Mouse (Mus musculus) c-Kit-negative CD71-positive TER-119-positive erythroid progenitor cells, embryonic 14.5 days (primary cell): ENCODE data around the gene Tat.

Source experiments
- DNase-seq: peaks from one replicate; pipeline ENCODE4 v3.0.0-alpha.2; 2013; ENCODE audit warnings: low read depth, low spot score

Tat gene

DNA sequence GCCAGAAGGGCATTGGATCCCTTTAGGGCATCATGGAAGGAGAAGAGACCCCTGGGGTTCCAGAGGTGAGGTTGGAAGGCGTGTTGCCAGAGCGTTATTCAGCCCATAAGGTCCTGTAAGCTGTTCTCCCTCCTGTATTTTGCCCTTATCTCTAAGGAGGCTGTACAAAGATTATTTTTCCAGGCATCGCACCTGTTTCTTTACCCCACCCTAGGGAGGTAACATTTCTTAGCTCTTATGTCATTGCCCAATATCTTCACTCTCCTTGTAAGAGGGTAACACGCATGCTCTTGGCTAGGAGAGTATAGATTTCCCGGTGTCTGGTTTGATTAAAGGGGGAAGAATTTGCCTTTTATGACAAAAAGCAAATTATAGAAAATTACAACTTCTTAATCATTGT, 49.4 kb downstream of the Tat start, which contains the start of gene Chst4:
Chst4 (minus strand) TSS at position 82 of the 400 bp plus-strand sequence.
- DNase-seq = no peak

DNA sequence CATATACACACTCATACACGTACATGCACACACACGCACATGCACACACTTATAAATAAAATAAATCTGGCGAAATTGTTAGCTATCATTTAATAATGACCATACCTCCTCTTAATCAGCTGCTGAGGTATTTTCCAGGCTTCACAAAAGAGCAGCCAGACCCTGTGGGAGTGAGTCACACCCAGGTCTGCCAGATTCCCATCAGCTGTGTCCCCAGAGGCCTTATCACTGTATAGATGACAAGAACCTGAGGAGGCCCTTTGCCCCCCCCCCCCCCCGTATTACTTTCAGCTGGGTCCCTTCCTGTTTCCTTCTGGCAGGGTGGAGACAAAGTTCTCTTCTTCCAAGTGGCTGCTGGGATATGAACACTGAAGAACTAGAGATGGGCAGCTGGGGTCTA, 50.3 kb downstream of the Tat start:
- DNase-seq = no peak
